Mouse (Mus musculus): Measurements from ENCODE around the gene A630076J17Rik. TPM values are rescaled to one million over a fixed set of nuclear protein-coding genes. Genes with fewer than 3 reads are reported as not detected.

A630076J17Rik gene
- total RNA-seq, 1 experiment from 2014 or later = not detected

- DNase-seq = no peak
Measured at GRCm38 (mm10) chr3:107231202-107231601, 788 bp downstream of the A630076J17Rik start.

DNA sequence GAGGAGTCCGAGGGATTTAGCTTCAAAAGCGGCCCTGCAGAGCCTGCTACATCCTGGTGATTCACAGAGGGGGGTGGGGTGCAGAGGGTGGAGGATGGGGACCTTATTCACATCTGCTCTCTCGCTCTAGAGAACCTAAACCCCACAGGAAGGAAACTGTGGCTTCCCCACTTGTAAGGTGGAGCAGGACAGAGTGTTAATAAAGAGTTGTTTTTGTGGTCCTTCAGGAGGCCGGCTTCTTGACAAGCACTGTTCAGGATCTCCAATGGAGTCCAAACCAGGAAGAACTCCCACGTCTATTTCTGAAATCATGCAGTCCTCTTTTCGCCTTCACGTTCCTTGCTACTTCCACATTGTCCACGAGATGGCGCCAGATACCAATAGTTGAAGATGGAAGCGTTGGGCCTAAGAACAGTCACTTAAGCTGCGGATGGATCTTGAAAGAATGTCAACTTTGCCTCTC is 3.0 kb downstream of the A630076J17Rik start:
- peak; percentile 89 for DNase-seq

DNA sequence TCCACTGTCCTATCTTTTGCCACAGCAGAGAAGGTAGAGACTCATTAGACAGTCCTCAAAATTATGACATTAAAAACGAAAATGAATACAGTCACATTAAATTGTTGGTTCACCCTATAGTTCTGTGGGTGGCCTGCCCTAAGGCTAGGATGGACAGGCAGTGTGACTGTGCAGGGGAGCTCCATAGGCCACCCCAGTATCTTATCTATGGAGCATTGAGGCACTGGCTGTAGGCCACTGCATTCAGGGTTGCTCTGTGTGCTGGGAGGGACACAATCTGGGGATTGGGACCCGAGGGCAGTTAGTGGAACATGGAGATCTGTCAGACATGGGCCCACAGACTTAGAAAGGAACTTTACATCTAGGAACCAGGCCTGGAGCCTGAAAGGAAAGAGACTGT is 3.5 kb downstream of the A630076J17Rik start:
- no peak for DNase-seq

DNA sequence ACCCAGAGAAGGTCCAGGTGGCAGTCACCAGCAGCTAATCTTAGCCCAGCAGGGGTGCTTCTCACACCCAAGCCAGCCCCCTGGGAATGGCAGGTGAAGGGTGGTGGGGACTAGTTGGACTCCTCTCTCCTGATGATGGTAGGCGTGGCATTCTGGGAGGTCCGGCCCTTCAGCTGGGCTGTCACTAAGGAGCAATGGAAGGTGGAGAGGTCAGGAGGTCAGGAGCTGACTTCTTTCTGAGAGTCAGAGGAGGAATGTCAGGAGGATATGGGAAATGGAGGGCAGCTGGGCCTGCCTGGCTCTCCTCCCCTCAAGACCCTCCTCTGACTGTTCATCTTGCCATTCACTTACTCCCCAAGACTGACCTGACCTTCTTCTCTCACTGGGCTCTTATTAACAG is 7.6 kb downstream of the A630076J17Rik start:
- no peak for DNase-seq

GRCm38 (mm10) chr3:107238471-107238980 is 8.1 kb downstream of the A630076J17Rik start:
- no peak for DNase-seq

- DNase-seq = no peak
Measured at GRCm38 (mm10) chr3:107239607-107240006, 9.2 kb downstream of the A630076J17Rik start, which contains the start of gene Prok1. Gene Prok1, minus strand, starts transcription at chr3:107239707.

DNA sequence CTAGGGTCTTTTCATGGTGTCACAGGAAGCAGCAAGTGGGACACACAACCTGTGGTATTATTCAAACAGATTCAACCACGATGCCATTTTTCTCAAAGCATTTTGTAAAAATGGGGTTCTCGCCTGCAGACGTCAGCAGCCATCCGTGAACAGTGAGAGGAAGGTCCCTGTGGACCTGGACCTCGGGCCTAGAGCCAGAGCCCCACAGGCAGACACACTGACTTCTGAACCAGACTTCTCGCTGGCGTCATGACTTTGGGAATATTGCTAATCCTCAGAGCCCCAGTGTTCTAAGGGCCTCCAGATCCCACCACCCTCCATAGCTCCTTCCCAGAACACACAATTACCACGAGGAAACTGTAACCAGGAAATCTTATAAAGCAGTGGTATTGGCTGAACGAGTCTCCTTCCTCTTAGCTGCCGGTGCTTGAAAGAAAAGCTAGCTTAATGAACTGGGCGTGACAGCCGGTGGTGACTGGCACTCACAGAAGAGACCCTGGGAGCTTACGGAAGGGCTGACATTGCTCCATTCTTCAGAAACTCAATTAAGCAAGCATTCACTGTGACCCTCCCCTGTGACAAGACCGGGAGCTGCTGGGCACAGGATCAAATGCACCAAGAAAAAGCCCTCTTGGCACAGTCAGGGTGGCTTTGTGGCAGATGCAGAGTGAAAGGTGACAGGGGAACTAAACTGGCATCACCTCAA is 11.1 kb downstream of the A630076J17Rik start:
- DNase-seq = peak; percentile 38

- DNase-seq = no peak
Measured at GRCm38 (mm10) chr3:107246876-107247275, 16.5 kb downstream of the A630076J17Rik start.

GRCm38 (mm10) chr3:107249042-107249441 is 18.6 kb downstream of the A630076J17Rik start:
- DNase-seq = no peak

DNA sequence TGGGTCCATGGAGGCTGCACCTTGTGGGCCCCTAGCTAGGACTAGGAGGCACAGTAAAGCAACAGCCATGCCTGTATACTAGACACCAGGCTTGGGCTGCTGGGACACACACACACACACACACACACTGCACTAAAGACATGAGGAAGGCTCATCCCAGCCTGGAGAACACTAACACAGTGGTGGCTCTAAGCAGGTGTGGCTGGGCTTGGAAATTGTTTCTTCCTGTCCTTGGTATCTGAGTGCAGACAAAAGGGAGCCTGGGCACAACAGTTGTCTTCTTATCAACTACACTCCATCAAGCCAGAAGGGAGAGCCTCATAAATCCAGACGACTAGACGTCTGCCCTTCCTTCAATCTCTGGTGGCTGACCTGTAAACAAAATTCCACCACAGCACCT is 19.9 kb downstream of the A630076J17Rik start:
- no peak for DNase-seq

- no peak for DNase-seq
Measured at GRCm38 (mm10) chr3:107252035-107252434, 21.6 kb downstream of the A630076J17Rik start.

- DNase-seq = no peak
Measured at GRCm38 (mm10) chr3:107253925-107254324, 23.5 kb downstream of the A630076J17Rik start.

GRCm38 (mm10) chr3:107255992-107256391 is 25.6 kb downstream of the A630076J17Rik start:
- peak; percentile 40 for DNase-seq

DNA sequence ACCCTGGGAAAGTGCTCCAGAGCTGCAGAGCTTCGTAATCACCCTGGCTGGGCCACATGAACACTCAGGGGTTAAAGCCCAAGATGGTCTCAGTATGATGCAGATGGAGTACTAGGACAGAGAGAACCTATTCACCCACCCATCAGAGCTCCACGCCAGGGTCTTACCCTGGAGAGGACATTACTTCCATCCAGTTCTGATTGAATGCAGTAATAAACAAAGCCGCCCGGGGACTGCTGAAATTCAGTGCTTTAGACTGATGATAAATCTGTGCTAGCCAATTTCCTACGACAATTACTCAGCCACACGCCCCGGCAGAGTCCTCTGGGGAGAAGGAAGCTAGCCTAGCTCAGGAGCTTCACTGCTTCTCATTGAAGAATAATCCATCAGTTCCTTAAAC is 26.3 kb downstream of the A630076J17Rik start:
- DNase-seq = no peak

DNA sequence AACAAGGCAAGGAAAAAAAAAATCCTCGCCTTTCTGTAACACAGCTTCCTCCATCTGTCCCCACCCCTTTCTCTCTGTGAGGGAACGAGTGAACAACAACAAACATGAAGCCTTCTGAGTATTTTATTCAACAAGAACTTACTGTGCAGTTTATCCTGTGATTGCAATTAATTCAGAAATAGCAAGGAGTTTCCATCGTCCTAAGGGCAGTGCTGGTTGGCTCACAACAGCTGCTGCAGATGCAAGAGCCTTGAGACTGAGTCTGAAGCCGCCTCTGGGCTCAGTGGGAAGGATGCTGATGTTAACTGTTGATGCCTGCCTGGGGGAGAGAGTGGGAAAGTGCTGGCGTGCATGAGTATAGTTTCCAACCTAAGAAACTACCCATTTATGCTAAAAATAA is 27.5 kb downstream of the A630076J17Rik start:
- no peak for DNase-seq

- peak; percentile 34 for DNase-seq
Measured at GRCm38 (mm10) chr3:107260956-107261850, 30.8 kb downstream of the A630076J17Rik start.

GRCm38 (mm10) chr3:107261851-107262165 is 31.4 kb downstream of the A630076J17Rik start:
- peak; percentile 77 for DNase-seq

GRCm38 (mm10) chr3:107266814-107267345 is 36.5 kb downstream of the A630076J17Rik start:
- peak; percentile 42 for DNase-seq

- DNase-seq = no peak
Measured at GRCm38 (mm10) chr3:107272433-107272832, 42.0 kb downstream of the A630076J17Rik start.

GRCm38 (mm10) chr3:107273820-107274219 is 43.4 kb downstream of the A630076J17Rik start:
- peak; percentile 76 for DNase-seq

GRCm38 (mm10) chr3:107275351-107275750 is 44.9 kb downstream of the A630076J17Rik start:
- no peak for DNase-seq

DNA sequence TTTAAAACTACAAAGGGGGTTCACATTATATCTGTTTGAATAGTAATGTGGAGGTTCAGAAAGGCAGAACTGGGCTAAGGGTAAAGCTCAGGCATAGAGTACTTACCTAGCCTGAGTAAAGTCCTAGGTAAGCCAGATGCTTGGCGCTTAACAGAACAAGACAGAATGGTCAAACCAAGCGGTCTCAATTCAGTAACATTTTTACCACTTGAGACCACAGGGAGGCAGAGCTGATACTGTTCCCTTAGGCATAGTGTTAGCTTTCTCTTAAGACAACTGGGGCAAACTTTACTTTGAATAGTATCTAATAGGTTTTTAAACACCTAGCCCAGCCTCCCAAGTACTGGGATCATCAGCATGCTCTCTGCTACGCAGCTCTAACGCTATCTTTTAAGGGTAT is 45.6 kb downstream of the A630076J17Rik start:
- no peak for DNase-seq

- DNase-seq = no peak
Measured at GRCm38 (mm10) chr3:107276626-107277025, 46.2 kb downstream of the A630076J17Rik start.

Data from adrenal gland, postnatal 14 days (tissue).